Mouse (Mus musculus): ENCODE results near the gene Actr10. TPM values are rescaled to one million over a fixed set of nuclear protein-coding genes. Genes with fewer than 3 reads are reported as not detected.

Actr10 gene
- total and polyA plus RNA-seq, 2 experiments from 2014 or later = 144 to 171 TPM

DNA sequence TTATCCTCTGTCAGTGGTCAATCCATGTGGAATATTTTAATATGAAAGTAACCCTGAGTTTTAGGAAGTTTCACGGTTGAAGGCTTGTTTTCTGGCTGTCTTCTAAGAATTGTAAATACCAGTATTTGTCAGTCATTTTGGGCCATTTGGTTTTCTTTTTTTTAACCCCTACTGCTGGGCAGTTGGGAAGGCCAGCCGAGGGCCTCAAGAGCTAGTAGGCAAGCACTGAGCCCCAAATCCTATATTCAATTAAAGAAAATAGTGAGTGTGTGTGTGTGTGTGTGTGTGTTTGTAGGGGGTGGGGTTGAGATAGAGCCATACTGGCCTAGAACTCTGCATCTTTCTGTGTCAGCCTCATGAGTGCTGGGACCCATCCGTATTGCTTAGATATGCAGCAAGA, 38.2 kb downstream of the Actr10 start:
- WGBS = 62% methylated on average over 3 of the region's 3 CpGs
- Histone ChIP-seq H3K27me3 (ENCODE audit: insufficient read depth, low read length) (no peaks in the 10 kb centered on the region), H3K27ac (ENCODE audit: low read depth, low read length) (no peak overlapping the region), H3K36me3 (ENCODE audit: insufficient read depth, low read length) (peaks cover 9% of the 10 kb centered on the region; the same call in 1 of the 2 replicates), H3K4me2 (ENCODE audit: low read depth, low read length, poor library complexity, severe bottlenecking) (peak overlapping the region; percentile 53), H3K4me1 (ENCODE audit: insufficient read depth, low read length) (0 out of 2 replicates have a peak, but pooled peaks cover 8% of the 10 kb centered on the region), H3K4me3 (ENCODE audit: low read depth, low read length) (peak overlapping the region; percentile 98), H3K9me3 (ENCODE audit: low read length) (no peaks in the 10 kb centered on the region), H3K9ac (replicated peaks; ENCODE audit: low read length, poor library complexity, severe bottlenecking) (no peak overlapping the region)
- DNase-seq (ENCODE audit: low spot score) (no peak), ATAC-seq (ENCODE audit: low FRiP score) (no peak)
- TF ChIP-seq CTCF (IDR thresholded peaks at IDR 0.05) = no peak

DNA sequence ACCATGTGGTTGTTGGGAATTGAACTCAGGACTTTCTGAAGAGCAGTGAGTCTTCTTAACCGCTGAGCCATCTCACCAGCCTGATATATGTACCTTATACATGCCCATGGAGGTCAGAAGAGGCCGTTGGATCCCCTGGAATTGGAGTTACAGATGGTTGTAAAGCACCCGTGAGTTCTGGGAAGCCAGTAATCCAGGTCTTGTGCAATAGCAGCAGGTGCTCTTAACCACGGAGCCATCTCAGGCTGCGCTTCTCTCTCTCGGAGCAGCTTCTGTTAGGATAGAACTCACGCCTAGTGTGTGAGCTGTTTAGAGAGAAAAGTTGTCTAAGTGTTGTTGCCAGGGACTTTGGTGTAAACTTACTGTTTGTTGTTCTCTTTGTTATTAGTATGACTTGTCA, 40.7 kb downstream of the Actr10 start:
- Histone ChIP-seq H3K9ac (replicated peaks; ENCODE audit: low read length, poor library complexity, severe bottlenecking) (no peak overlapping the region), H3K9me3 (ENCODE audit: low read length) (no peaks in the 10 kb centered on the region), H3K36me3 (ENCODE audit: insufficient read depth, low read length) (peaks cover 9% of the 10 kb centered on the region; the same call in 1 of the 2 replicates), H3K4me2 (ENCODE audit: low read depth, low read length, poor library complexity, severe bottlenecking) (no peak overlapping the region), H3K27me3 (ENCODE audit: insufficient read depth, low read length) (no peaks in the 10 kb centered on the region), H3K4me1 (ENCODE audit: insufficient read depth, low read length) (0 out of 2 replicates have a peak, but pooled peaks cover 8% of the 10 kb centered on the region), H3K4me3 (ENCODE audit: low read depth, low read length) (no peak overlapping the region), H3K27ac (ENCODE audit: low read depth, low read length) (no peak overlapping the region)
- TF ChIP-seq CTCF (IDR thresholded peaks at IDR 0.05) = no peak
- 92% methylated on average over 7 of the region's 7 CpGs for WGBS
- DNase-seq (ENCODE audit: low spot score) = no peak
- no peak for ATAC-seq (ENCODE audit: low FRiP score)

DNA sequence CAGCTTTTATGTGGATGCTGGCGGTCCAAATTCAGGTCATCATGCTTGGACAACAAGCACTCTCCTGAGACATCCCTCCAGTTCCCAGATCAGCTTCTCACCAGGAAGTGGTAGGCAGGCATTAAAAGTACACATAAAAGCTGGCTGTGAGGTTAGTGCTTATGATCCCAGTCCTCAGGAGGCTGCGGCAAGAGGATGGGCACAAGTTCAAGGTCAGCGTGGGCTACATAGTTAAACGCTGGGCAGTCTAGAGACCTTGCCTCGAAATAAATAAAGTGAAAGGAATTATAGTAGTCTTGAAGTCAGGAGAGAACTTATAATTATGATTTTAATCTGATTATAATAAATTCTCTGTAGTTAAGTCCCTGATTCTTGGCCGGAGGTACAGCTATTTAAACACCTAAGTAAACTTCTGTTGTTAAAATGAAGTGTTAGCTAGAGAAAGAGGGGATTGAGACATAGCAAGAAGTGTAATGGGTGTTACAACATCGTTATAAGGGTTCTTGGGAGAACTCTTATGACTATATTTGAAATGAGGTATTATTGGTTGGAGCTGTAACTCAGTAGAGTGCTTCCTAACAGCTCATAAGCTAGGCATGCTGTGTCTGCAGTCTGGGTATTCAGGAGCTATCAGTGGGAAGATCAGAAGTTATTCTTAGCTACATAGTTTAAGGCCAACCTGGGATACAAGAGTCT, 47.3 kb downstream of the Actr10 start:
- no peaks in the 10 kb centered on the region for H3K4me1 ChIP-seq (ENCODE audit: insufficient read depth, low read length)
- H3K36me3 ChIP-seq (ENCODE audit: insufficient read depth, low read length) = peaks cover 41% of the 10 kb centered on the region
- H3K9me3 ChIP-seq (ENCODE audit: low read length) = no peaks in the 10 kb centered on the region
- no peak overlapping the region for H3K4me2 ChIP-seq (ENCODE audit: low read depth, low read length, poor library complexity, severe bottlenecking)
- WGBS = 94% methylated on average over 7 of the region's 7 CpGs
- no peaks in the 10 kb centered on the region for H3K27me3 ChIP-seq (ENCODE audit: insufficient read depth, low read length)
- no peak for DNase-seq (ENCODE audit: low spot score)
- H3K4me3 ChIP-seq (ENCODE audit: low read depth, low read length) = no peak overlapping the region
- ATAC-seq (ENCODE audit: low FRiP score) = no peak
- no peak overlapping the region for H3K9ac ChIP-seq (replicated peaks; ENCODE audit: low read length, poor library complexity, severe bottlenecking)
- no peak for TF ChIP-seq CTCF (IDR thresholded peaks at IDR 0.05)
- H3K27ac ChIP-seq (ENCODE audit: low read depth, low read length) = no peak overlapping the region

DNA sequence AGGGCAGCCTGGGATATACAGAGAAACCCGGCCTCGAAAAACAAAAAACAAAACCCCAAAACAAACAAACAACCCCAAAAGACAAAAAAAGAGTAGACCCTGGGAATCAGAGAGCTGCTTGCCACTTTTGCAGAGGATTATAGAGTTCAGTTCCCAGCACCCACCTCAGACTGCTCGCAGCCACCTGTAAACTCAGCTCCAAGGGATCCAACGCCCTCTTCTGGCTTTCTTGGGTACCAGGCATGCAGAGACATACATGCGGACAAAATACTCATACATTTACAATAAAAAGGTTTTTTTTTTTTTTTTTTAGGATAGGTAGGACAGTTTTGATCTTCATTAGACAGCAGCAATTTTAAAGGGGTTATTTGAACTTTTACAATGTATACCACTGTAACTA, 59.6 kb downstream of the Actr10 start:
- Histone ChIP-seq H3K4me1 (ENCODE audit: insufficient read depth, low read length) (no peaks in the 10 kb centered on the region), H3K4me3 (ENCODE audit: low read depth, low read length) (no peak overlapping the region), H3K27me3 (ENCODE audit: insufficient read depth, low read length) (no peaks in the 10 kb centered on the region), H3K9me3 (ENCODE audit: low read length) (no peaks in the 10 kb centered on the region), H3K27ac (ENCODE audit: low read depth, low read length) (no peak overlapping the region), H3K36me3 (ENCODE audit: insufficient read depth, low read length) (peaks cover 8% of the 10 kb centered on the region), H3K9ac (replicated peaks; ENCODE audit: low read length, poor library complexity, severe bottlenecking) (no peak overlapping the region), H3K4me2 (ENCODE audit: low read depth, low read length, poor library complexity, severe bottlenecking) (no peak overlapping the region)
- no peak for ATAC-seq (ENCODE audit: low FRiP score)
- DNase-seq (ENCODE audit: low spot score) = no peak
- 87% methylated on average over 5 of the region's 5 CpGs for WGBS
- TF ChIP-seq CTCF (IDR thresholded peaks at IDR 0.05) = no peak; the same call in 1 of the 2 replicates

DNA sequence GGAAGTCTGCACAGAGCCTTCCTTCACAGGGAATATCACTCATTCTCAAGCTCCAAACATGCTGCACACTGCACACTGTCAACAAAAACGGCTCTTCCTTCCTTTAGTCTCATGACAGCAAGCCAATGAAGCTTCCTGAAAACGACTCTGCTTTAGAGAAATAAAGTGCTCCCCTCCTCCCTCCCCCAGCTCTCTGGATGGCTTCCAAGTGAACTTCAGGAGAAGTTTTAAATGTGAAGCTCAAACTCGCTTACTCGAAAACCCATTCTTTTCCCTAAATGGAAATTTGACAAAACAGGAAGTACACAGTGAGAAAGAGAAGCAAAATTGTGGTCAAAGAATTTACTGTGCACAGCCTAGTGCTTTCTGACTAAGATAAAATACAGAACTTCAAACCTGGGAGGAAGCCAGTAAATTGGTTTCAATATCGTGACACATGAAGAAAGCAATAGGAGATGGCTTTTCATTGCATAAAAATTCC, 61.8 kb downstream of the Actr10 start:
- H3K27ac ChIP-seq (ENCODE audit: low read depth, low read length) = no peak overlapping the region
- H3K4me3 ChIP-seq (ENCODE audit: low read depth, low read length) = no peak overlapping the region
- no peak for TF ChIP-seq CTCF (IDR thresholded peaks at IDR 0.05)
- DNase-seq (ENCODE audit: low spot score) (peak; percentile 49), ATAC-seq (ENCODE audit: low FRiP score) (no peak)
- no peak overlapping the region for H3K4me2 ChIP-seq (ENCODE audit: low read depth, low read length, poor library complexity, severe bottlenecking)
- H3K4me1 ChIP-seq (ENCODE audit: insufficient read depth, low read length) = no peaks in the 10 kb centered on the region
- no peak overlapping the region for H3K9ac ChIP-seq (replicated peaks; ENCODE audit: low read length, poor library complexity, severe bottlenecking)
- 54% methylated on average over 5 of the region's 5 CpGs for WGBS
- H3K27me3 ChIP-seq (ENCODE audit: insufficient read depth, low read length) = no peaks in the 10 kb centered on the region
- no peaks in the 10 kb centered on the region for H3K9me3 ChIP-seq (ENCODE audit: low read length)
- H3K36me3 ChIP-seq (ENCODE audit: insufficient read depth, low read length) = peaks cover 10% of the 10 kb centered on the region

DNA sequence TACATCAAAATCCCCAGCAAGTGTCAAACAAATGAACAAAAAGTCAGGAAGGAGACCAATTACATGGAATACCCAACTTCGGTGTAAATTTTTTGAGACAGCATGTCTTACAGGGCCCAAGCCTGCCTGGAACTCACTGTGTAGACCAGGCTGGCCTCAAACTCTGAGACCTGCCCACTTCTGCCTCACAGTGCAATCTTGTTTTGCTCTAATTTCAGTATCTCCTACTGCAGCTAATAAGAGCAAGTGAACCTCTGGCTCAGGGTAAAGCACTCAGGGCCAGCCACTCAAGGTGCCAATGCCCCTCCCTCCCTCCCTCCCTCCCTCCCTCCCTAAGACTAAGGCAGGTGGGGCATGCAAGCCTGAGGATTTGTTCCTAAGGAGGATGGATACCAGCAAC, 62.7 kb downstream of the Actr10 start:
- Histone ChIP-seq H3K4me1 (ENCODE audit: insufficient read depth, low read length) (no peaks in the 10 kb centered on the region), H3K9me3 (ENCODE audit: low read length) (no peaks in the 10 kb centered on the region), H3K27me3 (ENCODE audit: insufficient read depth, low read length) (no peaks in the 10 kb centered on the region), H3K9ac (replicated peaks; ENCODE audit: low read length, poor library complexity, severe bottlenecking) (no peak overlapping the region), H3K4me2 (ENCODE audit: low read depth, low read length, poor library complexity, severe bottlenecking) (no peak overlapping the region), H3K4me3 (ENCODE audit: low read depth, low read length) (no peak overlapping the region), H3K27ac (ENCODE audit: low read depth, low read length) (no peak overlapping the region), H3K36me3 (ENCODE audit: insufficient read depth, low read length) (peaks cover 18% of the 10 kb centered on the region)
- ATAC-seq (ENCODE audit: low FRiP score) (no peak), DNase-seq (ENCODE audit: low spot score) (no peak)
- WGBS = 90% methylated on average over 1 of the region's 1 CpGs
- no peak for TF ChIP-seq CTCF (IDR thresholded peaks at IDR 0.05)
